Mouse (Mus musculus) bone marrow macrophage, adult 2 months (primary cell): ENCODE measurements at regions not wholly inside any gene's neighbourhood (a gene's known extent, or its start where the extent isn't known, plus 50 kb on each side); places are given as distances from the start of the nearest gene placed in this dataset.

Experiments used
- H3K27ac ChIP-seq: 2 replicates; pipeline ENCODE4 v1.5.1; 2012; ENCODE audit warnings: low read depth, low read length; ENCODE audit not compliant: insufficient read depth
- H3K4me1 ChIP-seq: 2 replicates; pipeline ENCODE4 v1.6.1; 2012; ENCODE audit warnings: low read length; ENCODE audit not compliant: control insufficient read depth, insufficient read depth
- H3K4me3 ChIP-seq: 2 replicates; pipeline ENCODE4 v1.5.1; 2012; ENCODE audit warnings: mild to moderate bottlenecking, low read length, moderate library complexity; ENCODE audit not compliant: insufficient read depth
- CTCF ChIP-seq: IDR thresholded peaks from 2 replicates; pipeline ENCODE4 v1.5.1; 2012; ENCODE audit warnings: low read depth, mild to moderate bottlenecking, low read length, moderate library complexity
- POLR2A ChIP-seq: IDR thresholded peaks from 2 replicates; pipeline ENCODE4 v1.6.1; 2012; ENCODE audit warnings: mild to moderate bottlenecking, low read depth, low read length, borderline replicate concordance

- no peaks in the 10 kb centered on the region for H3K4me1 ChIP-seq
- TF ChIP-seq POLR2A (no peak), CTCF (no peak)
- no peak overlapping the region for H3K4me3 ChIP-seq
- H3K27ac ChIP-seq = no peak overlapping the region
Measured at GRCm38 (mm10) chr15:36920886-36921285, 86.7 kb downstream of the Zfp706 start.

DNA sequence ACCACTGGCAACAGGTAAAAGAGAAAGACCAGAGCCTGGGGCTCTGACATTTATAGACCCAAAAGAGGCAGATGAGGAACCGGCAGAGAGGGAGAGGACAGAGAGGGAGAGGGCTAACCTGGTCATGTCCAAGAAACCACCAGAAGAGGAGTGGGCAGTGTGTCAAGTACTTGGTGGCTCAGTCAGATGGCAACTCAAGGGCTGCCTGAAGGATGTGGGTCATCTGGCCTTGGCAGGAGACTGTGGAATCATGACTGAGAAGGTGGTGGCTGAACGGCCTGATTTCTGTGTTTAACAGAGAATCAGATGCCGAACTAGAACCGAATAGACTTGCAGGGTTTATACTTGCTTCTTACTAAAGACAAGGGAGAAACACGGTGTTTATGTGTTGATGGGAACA, 87.9 kb downstream of the Zfp706 start:
- no peak overlapping the region for H3K27ac ChIP-seq
- no peak overlapping the region for H3K4me3 ChIP-seq
- H3K4me1 ChIP-seq = no peaks in the 10 kb centered on the region
- no peak for TF ChIP-seq CTCF
- no peak for TF ChIP-seq POLR2A

DNA sequence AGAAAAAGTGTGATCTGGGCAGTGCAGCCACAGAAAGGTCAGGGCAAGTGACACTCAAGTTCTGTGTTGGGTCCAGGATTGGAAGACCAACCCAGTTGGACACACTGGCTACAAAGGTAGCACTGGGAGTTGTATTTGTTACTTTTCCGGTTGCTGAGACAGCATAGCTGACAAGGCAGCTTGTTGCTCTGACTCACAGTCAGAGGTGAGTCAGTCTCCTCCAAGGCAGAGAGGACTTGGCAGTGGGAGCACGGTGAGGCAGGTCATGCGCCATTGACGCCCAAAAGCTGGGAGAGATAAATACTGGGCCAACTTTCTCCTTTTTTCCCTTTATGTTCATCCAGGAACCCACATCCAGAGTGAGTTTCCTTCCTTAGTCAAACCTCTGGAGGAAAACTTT, 88.4 kb downstream of the Zfp706 start:
- H3K4me1 ChIP-seq = no peaks in the 10 kb centered on the region
- H3K4me3 ChIP-seq = no peak overlapping the region
- TF ChIP-seq POLR2A = no peak
- TF ChIP-seq CTCF = no peak

GRCm38 (mm10) chr15:36916998-36917397, 90.6 kb downstream of the Zfp706 start:
- H3K4me1 ChIP-seq = no peaks in the 10 kb centered on the region
- no peak overlapping the region for H3K27ac ChIP-seq
- H3K4me3 ChIP-seq = no peak overlapping the region
- TF ChIP-seq CTCF (no peak), POLR2A (no peak)

More for the DNA sequence above, 88.4 kb downstream of the Zfp706 start:
- no peak overlapping the region for H3K27ac ChIP-seq

- H3K4me3 ChIP-seq = no peak overlapping the region
- no peaks in the 10 kb centered on the region for H3K4me1 ChIP-seq
- H3K27ac ChIP-seq = no peak overlapping the region
- TF ChIP-seq CTCF = no peak
- no peak for TF ChIP-seq POLR2A
Measured at GRCm38 (mm10) chr15:36914239-36915100, 93.1 kb downstream of the Zfp706 start.

- no peak overlapping the region for H3K27ac ChIP-seq
- no peak for TF ChIP-seq POLR2A
- no peak for TF ChIP-seq CTCF
- H3K4me1 ChIP-seq = no peaks in the 10 kb centered on the region
Measured at GRCm38 (mm10) chr15:36913308-36913707, 94.3 kb downstream of the Zfp706 start.

GRCm38 (mm10) chr15:36910272-36910671, 97.3 kb downstream of the Zfp706 start:
- Histone ChIP-seq H3K4me1 (no peaks in the 10 kb centered on the region), H3K4me3 (no peak overlapping the region), H3K27ac (no peak overlapping the region)
- TF ChIP-seq CTCF (no peak), POLR2A (no peak)

More at GRCm38 (mm10) chr15:36913308-36913707, 94.3 kb downstream of the Zfp706 start:
- H3K4me3 ChIP-seq = no peak overlapping the region

- no peak for TF ChIP-seq POLR2A
- no peak for TF ChIP-seq CTCF
- Histone ChIP-seq H3K4me3 (no peak overlapping the region), H3K27ac (no peak overlapping the region), H3K4me1 (no peaks in the 10 kb centered on the region)
Measured at GRCm38 (mm10) chr15:36909494-36909893, 98.1 kb downstream of the Zfp706 start.

DNA sequence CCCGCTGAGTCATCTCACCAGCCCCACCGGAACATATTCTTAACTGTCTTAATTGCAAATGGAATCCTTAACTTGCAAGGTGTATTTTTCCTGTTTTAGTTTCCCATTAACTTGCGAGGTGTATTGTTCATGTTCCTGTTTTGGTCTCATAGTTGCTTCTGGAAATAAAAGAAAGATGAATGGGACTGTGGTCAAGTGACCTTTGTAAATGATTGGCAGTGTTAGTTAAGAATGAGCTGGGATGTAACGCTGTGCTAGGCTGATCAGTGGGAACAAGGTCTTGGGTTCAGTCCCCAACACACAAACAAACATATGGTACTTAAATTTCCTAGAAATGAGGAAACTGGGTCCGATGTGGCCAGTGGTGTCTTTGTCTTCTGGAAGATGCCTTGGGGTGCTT, 100.8 kb downstream of the Zfp706 start:
- no peak overlapping the region for H3K27ac ChIP-seq
- peaks cover 18% of the 10 kb centered on the region for H3K4me1 ChIP-seq
- no peak overlapping the region for H3K4me3 ChIP-seq
- TF ChIP-seq POLR2A = no peak

DNA sequence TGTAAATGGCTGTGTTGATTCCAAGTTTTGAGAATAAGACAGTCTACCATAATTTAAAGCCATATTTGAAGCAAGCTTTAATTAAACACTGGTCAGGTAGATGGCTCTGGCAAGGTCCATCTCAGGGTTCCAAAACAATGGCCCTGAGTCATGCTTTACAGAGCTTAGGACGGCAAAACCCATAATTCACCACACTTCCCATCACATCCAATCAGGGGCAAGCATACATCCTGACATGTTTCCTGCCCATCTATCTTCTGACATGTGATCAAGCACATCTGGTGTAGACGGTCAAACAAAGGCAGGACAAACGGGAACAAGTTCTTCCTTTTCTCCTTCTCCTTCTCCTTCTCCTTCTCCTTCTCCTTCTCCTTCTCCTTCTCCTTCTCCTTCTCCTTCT, 101.5 kb downstream of the Zfp706 start:
- no peak overlapping the region for H3K27ac ChIP-seq
- no peak overlapping the region for H3K4me3 ChIP-seq
- no peak for TF ChIP-seq CTCF
- TF ChIP-seq POLR2A = no peak
- H3K4me1 ChIP-seq = peaks cover 24% of the 10 kb centered on the region

GRCm38 (mm10) chr15:36903922-36904321, 103.7 kb downstream of the Zfp706 start:
- no peak for TF ChIP-seq POLR2A
- Histone ChIP-seq H3K4me1 (peaks cover 24% of the 10 kb centered on the region), H3K4me3 (no peak overlapping the region), H3K27ac (no peak overlapping the region)
